Mouse (Mus musculus) mouse trophoblast stem cell (cell line): ENCODE measurements at regions not wholly inside any gene's neighbourhood (a gene's known extent, or its start where the extent isn't known, plus 50 kb on each side); places are given as distances from the start of the nearest gene placed in this dataset.

Source experiments
- in situ Hi-C, 2 experiments: fragments of 300-500 bp; cut with MseI, MboI; formaldehyde crosslinking; loops; 2 replicates in 1 of 2; 3 replicates in 1 of 2; pipeline ENCODE4 v1.15.1; 2025

DNA sequence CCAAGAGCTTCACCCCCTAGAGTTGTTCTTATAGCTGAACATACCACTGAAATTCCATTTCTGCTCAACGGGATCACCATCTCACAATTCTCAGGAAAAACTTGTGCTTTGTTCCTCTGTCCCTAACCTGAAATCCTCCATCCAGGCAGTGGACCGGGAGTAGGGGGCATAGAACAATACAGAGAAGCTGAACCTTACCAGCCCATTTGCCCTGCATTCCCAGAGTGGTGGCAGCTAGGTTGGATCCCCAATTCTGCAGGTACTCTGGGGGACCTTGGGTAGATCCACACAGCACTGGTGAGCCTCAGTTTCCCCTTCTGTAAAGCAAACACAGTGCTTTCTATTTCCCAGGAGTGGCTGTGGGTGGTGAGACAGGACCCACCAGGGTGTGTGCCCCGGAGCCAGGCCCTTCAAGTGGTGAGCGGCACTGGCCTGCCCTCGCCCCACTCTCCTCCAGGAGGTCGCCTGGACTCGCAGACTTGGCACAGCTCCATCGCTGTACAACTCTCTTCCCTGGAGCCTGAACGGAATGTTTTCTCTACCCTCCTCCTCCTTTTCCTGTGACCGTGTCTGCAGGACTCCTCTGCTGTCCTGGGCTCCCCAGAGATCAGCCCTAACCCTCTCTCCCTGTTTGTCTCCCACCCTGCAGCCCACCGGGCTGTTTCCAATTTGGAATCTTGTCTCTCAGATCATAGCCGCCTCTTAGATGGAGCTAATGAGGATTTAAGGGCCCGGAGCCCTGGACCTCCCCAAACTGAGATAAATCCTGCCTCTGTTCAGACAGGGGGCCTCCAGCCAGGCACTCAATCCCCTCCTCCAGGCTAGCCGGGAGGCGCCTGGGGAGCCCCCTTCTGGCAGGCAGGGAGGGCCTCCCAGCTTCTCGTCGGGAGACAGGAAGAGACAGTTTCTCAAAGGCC is 52.3 kb upstream of the Cux1 start:
- in situ Hi-C loops = loop anchor here (5.0 kb wide), 1 partner anchor 52 kb away; the partner anchor contains the start of gene Cux1 (in 2 of the 2)

DNA sequence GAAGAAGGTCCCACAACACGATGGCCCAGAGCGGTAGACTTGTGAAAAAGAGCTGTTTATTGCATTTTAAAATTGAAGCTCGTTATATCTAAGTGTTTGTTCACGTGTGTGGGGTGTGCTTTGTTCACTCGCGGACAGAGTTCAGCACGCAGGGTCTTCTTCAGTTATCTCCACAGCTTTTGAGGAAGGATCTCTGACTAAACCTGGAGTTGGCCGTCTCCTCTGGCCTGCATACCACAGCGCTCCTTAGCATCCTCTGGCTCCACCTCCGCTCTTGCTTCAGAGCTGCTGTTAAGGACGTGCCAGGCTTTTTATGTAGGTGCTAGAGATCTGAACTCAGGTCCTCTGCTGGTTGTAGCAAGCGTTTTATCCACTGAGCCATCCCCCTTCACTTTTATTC is 52.9 kb upstream of the Cux1 start:
- in situ Hi-C loops = loop anchor here (5.0 kb wide), 1 partner anchor 53 kb away; the partner anchor contains the start of gene Cux1 (in 2 of the 2)

DNA sequence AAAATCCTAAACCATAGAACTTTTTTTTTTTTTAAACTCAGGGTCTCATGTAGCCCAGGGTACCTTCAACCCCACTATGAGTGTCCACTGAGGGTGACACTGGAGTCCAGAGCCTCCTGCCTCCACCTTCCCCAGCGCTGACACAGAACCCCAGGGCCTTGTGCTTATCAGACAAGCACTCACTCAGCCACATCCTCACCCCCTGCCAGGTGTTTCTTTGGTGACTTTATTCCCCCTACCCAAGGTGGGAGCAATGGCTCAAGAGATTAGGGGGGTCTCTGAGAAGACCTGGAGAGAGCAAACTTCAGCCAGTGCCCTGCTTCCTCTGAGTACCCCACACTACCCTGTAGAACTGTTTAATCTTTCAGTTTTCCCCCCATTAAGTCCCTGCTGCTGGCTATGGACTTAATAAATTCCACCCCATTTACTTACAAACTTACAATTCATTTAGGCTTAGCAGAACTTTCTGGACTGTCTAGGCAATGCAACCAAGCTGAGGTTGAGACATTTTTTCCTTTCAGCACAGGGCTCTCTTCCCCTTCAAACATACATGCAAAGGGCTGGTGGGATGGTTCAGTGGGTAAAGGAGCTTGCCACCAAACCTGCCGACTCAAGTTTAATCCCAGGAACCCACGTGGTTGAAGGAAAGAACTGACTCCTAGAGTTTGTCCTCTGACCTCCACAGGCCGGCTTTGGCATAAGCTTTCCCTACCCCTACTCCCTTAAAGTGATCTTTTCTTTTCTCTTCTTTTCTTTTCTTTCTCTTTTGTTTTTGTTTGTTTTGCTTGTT is 54.2 kb upstream of the Cux1 start:
- in situ Hi-C loops = loop anchor here (5.0 kb wide), 1 partner anchor 54 kb away; the partner anchor contains the start of gene Cux1 (in 2 of the 2)

DNA sequence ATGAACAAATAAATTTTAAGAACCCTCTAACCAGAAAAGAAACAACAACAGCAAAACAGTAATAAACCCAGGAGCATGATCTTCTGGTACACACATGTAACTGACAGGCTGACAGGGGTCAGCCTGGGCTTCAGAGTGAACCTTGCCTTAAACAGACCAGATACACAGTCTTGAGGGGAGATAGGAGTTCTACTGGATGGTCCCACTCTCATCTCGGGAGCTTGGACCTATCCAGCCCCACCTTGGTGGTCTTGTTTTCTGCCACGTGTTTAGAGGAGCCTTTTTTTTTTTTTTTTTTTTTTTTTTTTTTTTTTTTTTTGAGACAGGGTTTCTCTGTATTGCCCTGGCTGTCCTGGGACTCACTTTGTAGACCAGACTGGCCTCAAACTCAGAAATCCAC is 54.9 kb upstream of the Cux1 start:
- in situ Hi-C loops = loop anchor here (5.0 kb wide), 1 partner anchor 55 kb away; the partner anchor contains the start of gene Cux1 (in 2 of the 2)

DNA sequence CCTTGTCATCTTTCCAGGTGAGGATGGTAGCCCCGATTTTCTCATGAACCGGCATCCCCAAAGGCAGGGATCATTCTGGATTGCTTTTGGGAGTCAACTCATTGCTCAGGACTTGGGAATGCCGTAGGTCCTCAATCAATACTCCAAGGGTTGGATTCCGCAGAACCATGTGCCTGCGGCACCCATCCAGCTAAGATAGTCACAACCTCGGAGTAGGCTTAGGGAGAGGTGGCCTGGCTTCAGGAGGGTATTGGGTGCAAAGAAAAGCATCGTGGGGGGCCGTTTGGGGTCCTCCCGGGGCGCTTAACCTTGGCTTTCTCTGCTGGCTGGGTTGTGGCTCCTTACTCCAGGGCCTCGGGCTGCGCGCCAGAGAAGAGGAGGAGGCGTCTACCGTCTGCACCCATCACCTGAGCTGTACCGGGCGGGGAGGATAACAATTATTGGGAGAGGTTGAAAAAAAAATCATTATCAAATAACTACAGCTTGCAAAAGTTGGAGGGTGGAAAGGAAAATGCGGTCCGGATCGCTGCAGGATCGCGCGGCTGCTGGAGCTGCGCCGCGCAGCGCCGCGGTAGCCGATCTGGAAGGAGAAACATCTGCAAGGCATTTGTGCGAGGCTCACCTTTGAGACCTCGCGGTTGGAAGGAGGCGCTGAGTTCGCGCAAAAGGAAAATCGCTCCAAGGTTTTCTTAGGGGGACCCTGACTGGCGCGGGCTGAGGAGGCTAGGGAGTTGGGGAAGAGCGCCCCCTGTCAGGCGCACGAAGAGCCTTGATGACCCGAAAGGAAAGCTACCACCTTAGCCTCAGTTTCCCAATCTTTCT is 55.6 kb upstream of the Cux1 start:
- in situ Hi-C loops = loop anchor here (5.0 kb wide), 1 partner anchor 56 kb away; the partner anchor contains the start of gene Cux1 (in 2 of the 2)

DNA sequence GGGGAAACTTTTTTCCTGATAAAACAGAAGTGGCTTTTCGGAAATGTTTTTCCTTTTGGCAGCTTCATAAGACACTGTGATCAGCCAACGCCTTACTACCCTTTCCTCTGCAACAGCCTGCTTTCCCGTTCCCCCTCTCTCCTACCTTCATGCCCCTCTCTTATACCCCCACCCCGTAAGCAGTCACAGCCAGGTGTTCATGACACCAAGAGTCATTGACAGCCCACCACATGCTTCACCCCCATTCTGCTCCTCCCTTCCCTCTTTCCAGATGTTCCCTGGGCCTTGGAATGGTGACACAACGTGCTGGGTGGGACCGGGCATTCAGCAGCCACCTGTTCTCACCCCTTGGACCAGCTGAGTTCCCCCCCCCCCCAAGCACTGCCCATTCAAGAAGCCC is 56.5 kb upstream of the Cux1 start:
- in situ Hi-C loops = loop anchor here (5.0 kb wide), 1 partner anchor 56 kb away; the partner anchor contains the start of gene Cux1 (in 2 of the 2)

DNA sequence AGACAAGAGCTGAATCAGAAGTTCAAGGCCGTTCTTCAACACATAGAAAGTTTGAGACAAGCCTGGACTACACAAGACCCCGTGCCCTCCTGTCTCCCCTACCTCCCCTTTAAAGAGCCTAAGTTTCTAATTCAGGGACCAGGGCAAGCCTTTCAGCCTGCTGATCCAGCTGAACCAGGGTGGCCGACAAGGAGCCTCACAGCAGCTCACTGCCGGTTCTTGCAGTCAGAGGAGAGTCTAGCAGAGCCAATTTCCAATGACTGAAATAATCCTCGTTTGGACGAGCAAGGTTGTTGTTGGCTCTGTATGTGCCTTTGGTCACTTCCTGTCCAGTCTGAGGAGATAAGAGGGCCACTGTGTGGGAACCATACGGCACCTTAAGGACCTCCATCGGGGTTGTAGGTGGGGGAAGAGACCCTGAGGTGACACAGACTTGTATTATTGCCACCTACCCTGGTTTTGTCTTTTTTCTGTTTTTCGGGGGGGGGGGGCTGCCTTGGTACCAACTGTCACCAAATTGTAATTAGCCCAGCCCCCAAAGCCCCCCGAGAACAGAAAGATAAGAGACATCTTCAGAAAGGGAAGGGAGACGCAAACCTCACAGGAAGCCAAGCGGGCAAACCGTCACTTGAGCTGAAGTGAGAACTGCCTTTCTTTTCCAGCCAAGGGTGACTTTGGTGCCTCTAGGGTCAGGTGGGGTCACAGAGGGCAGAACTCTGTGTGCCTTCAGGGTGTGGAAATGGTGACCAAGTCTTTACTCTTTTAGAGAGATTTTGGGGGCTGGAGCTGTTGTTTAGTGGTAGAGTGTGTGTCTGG is 58.1 kb upstream of the Cux1 start:
- in situ Hi-C loops = no loop called here

DNA sequence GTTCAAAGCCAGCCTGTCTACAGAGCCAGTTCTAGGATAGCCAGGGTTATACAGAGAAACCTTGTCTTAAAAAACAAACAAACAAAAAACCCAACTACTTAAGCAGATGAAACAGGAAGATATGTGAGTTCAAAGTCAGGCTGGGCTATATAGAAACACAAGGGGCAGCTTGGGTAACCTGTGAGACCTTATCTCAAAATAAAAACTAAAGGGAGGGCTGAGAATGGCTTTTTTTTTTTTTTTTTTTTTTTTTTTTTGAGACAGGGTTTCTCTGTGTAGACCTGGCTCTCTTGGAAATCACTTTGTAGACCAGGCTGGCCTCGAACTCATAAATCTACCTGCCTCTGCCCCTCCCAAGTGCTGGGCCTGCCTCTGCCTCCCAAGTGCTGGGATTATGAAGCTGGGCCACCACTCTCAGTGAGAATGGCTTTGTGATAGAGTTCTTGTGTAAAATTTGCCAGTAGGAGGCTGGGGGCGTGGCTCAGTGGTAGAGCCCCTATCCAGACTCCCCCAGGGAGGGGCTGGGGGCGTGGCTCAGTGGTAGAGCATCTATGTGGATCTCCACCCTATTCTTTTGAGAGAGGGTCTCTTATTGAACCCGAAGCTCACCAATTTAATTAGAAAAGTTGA is 59.0 kb upstream of the Cux1 start:
- in situ Hi-C loops = no loop called here

DNA sequence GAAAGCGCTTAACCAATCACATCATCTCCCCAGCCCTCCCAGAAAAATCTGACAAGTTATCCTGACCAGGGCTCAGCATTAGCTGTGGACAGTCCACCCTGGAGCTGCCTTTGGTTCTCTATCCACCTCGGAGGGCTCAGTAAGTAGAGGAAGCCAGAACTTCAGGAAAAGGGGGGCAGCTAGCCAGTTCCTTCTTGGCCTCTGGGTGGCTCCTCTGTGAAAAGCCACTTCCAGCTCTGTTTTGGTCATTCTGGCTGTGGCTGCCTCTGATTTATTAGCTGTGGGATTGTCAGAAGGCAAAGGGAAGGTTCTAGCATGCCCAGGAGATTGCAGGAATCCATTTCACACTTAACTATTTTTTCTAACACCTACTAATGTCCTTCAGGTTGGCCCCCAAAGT is 59.6 kb upstream of the Cux1 start:
- in situ Hi-C loops = no loop called here

DNA sequence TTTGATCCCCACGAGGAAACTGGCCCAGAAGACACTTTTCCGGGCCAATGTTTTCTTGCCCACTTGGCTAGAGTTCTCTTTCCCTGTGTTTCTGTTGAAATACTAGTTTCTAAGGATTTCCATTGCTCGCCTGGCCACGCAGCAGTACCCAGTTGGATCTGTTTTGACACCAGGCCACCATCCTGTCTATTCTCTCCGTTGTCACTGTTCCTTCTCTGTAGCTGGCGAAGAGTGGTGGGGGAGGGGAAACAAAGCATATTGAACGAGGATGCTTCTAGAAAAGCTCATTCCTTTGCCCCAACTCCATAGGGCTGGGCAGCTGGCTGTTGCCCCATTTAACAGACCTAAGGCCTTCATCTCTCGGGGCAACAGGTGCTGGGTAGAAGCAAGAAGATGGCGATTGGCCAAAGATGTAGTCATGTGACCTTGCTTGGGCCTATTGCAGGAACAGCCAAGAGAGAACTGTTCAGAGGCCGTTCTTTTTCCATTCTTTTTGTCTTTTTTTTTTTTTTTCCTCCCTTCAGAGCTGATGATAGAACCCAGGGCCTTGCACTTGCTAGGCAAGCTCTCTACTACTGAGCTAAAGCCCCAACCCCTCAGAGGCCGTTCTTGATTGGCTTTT is 60.5 kb upstream of the Cux1 start:
- in situ Hi-C loops = no loop called here

DNA sequence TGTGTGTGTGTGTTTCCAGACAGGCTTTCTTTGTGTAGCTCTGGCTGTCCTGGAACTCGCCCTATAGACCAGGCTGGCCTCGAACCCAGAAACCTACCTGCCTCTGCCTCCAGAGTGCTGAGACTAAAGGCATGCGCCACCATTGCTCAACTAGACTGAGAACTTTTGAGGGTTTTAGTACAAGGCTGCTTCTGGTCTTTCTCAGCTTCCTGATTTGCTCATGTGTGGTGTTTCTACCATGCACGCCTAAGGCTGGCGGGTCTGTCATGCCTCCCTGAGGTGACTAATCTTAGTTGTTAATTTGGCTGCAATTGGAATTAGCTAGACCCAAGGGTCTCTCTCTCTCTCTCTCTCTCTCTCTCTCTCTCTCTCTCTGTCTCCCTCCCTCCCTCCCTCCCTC is 61.2 kb upstream of the Cux1 start:
- in situ Hi-C loops = no loop called here

DNA sequence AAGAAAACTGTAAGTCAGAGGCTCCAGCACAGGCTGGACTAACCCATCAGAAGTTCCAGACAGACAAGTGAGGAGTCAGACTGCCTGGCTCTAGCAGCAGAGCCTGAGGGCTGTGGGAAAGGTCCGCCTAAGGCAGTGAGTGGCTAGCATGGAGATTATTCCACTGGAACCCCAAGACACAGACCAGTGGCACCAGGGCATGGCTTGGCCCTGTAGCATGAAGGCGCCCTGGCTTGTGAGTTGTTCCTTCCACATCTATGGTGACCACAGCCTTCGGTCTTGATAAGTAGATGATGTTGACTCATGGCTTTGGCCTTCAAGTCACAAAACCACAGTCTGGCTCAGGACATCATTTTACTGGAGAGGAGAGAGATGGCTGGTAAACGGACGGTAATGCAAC is 60.7 kb upstream of the Myl10 start:
- in situ Hi-C loops = no loop called here

DNA sequence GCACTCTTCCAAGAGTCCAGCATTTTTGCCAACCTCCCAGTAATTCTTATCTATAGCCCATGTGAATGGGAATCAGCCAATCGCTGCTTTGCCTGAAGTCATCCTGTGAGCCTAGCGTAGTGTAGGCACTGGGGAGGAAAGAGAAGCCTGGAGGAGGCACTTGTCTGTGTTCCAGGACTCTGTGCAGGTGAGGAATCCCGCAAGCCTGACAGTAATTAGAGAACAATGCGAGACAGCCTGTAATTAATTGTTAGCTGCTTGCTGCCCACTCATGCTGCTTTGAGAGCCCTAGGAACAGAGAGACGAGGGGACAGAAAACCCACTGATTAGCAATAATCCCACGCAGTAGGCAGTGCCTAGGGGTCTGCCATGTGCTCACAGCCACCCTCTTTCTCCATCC is 59.0 kb upstream of the Myl10 start:
- in situ Hi-C loops = no loop called here

DNA sequence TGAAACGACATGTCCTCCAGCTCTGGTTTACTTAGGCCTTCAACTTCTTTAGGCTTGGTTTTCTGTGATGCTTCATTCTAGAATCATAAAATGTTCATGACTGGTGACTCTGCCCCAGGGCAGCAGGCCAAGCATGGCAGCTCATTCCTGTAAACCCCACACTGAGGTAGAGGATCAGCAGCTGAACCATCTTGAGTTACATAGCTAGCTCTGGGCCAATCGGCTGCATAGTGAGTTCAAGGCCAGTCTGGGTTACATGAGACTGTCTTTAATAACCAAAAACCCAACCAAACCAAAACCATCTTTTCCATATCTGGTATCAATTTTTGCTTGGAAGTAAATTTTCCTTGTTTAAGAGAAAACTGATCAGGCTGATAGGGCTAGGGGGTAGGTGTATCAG is 57.8 kb upstream of the Myl10 start:
- in situ Hi-C loops = no loop called here

DNA sequence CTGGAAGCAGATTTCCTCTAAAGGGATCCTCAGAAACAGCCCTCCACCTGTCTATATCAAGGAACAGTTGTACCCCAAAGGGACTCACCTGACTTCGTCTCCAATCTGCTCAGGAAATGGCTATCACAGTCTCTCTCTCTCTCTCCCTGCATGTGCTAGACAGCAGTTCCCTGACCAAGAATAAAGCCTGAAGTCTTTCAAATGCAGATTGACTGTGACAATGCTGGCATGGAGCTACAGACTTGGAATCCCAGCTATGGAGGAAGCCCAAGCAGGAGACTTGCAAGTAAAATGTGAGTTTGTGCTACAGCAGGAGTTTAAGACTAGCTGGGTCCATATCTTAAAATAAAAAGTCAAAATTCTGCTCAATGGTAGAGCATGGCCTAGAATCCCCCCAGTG is 56.5 kb upstream of the Myl10 start:
- in situ Hi-C loops = no loop called here

DNA sequence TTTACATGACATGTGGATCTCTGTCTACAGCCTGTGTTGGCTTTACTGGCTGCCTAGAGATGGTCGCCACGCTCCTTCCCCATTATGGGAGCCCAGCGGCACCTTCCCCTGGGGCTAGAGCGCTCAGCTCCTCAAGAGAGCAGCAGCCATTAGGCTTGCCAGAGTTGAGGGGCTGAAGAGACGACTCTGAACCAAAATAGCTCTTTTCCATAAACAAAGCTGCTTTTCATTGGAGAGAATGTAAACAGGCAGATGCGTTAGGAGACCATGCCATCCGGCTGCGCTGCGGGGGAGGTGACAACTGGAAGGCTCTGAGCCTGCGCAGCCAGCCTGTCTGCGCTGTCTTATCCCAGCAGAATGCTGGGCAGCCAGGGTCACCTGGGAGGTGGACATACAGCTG is 55.1 kb upstream of the Myl10 start:
- in situ Hi-C loops = no loop called here

DNA sequence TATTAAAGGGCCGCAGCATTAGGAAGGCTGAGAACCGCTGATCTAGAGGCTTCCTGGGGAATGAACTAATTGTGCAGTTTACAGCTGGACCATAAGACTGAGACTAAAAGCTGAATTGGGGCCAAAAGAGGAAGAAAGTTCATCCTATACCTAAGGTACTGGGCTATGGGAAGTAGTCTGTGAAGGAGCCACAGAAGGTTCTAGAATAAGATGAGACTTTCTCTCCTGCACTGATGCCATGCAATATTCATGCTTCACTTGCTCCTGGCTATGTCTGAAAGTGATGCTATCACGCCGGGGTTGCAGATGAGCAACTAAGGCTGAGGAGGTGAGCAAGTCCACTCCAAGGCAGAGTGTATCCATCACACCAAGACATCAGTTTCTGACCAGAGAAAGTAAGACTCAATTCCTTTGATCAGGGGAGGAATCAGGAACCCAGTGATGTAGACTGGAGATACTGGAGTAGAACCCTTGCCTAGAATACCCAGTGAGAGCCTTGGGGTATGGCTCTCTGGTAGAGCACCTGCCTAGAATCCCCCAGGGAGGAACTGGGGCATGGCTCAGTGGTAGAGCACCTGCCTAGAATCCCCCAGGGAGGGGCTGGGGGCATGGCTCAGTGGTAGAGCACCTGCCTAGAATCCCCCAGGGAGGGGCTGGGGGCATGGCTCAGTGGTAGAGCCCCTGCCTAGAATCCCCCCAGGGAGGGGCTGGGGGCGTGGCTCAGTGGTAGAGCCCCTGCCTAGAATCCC is 51.9 kb upstream of the Myl10 start:
- in situ Hi-C loops = no loop called here

DNA sequence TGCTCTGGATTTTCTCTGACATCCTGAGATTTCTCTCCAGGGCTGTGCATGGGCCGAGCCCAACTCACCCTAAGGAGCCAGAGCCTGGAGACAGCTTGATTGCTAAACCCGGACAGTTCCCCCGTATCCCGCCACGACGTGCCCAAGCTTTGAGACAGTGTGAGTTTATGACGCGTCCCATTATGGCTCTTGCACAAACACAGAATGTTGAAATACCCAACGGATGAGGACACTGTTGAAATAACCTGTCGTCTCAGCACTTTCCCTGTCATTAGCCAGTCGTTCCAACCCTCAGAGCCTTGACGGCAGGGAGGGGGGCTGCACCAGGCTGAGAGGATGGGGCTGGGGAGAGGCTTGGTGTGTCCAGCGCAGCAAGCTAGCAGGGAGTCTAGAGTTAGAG is 50.7 kb upstream of the Myl10 start:
- in situ Hi-C loops = no loop called here
